Mouse (Mus musculus): Measurements from ENCODE around the gene Zfr2.

Zfr2 gene

DNA sequence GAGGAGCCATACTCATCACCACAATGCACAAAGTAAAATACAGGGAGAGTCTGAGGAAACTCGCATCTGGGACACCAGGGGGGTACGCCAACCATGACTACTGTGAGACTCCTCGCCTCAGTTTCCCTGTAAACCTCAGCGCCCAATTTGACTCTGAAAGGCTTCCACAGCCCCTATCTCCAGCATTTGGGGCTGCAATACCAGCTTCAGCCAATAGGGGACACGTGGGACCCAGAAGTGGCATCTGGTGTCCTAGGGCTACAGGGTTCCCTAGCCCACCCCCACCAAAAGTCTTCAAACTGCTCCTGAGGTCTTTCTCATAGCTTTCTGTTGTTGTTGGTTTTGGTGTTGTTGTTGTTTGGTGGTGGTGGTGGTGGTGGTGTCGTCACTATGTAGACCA is 55.6 kb downstream of the Zfr2 start:
- no peak for DNase-seq

DNA sequence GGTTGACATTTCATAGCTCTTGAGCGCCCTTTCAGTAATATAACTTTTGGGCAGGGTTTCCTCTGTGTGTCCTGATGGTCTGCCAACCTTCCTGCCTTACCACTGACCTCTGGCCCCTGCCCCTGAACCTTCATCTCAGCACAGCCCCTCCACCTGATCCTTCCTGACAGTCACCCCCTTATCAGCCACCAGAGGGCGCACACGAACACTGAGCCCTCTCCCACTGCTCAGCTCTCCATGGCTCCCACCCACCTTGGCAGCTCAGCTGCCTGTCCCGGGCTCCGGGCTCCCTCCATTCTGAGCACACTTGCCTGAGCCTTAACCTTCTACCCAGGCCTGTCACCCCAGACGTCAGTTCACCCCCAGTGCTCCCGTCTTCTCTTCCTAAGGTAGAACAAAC is 56.3 kb downstream of the Zfr2 start:
- DNase-seq = peak; percentile 65 to 72

DNA sequence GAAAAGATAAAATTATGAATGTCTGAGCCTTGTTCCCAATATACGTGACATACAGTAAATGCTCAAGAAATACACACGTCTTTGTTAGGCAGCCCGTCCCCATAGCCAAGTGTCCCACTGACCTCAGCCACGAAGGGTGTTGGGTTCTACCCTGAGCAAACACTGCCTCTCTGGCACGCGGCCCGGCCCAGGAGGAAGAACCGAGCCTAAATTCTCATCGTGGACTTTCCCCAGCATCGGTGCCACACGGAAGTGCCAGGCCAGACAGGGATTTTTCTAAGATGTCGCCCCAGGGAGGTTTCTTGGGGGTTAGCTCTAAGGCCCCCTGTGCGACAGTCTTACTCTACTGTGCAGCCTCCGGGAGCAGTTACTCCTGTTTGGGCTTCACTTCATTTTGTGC is 56.9 kb downstream of the Zfr2 start:
- peak; percentile 79 to 81 for DNase-seq

DNA sequence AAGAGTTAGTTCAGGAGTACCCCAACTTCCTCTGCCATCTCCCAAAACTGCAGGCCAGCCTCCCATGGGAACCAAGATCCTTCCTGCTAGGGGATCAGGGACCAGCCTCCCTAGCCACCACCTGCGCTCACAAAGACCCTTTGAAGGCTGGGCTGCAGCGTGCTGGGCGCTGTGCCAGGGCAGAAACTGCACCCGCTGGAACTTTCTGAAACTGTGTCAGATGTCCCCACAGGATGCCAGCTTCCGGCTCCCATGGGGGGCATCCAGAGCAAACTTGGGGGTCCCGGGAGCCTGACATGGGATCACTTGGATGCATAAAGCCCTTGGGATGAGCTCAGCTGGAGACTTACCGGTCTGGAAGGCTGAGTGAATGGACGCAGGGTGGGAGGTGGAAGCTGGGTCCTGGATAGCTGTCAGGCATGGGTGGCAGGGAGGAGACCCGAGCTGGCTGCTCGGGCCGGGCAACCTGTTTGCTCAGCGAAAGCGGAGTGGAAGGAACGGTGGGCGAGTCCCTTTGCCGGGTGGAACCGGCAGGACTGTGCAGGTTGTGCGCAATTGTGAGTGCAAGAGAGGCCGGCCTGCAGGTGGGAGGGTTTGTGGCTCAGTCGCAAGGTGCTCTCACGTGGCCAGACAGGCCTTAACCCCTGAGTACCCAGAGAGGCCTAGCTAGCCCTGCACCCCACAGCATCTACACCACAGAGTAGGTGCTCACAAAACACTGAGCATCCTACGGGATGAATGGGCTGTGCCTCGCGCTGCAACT is 57.9 kb downstream of the Zfr2 start:
- peak; percentile 74 to 81 for DNase-seq

GRCm38 (mm10) chr10:81291511-81292104 is 58.7 kb downstream of the Zfr2 start, which contains the start of gene Tjp3:
Gene Tjp3, minus strand, starts transcription at chr10:81291581.
- no peak for DNase-seq

GRCm38 (mm10) chr10:81292554-81293333 is 59.8 kb downstream of the Zfr2 start, which contains the start of gene Pip5k1c:
Gene Pip5k1c, plus strand, starts transcription at chr10:81292963.
- DNase-seq = peak; percentile 100

- no peak for DNase-seq
Measured at GRCm38 (mm10) chr10:81293334-81294030, 60.5 kb downstream of the Zfr2 start.

GRCm38 (mm10) chr10:81294442-81294841 is 61.5 kb downstream of the Zfr2 start:
- DNase-seq = no peak

GRCm38 (mm10) chr10:81295185-81295584 is 62.2 kb downstream of the Zfr2 start:
- no peak for DNase-seq

GRCm38 (mm10) chr10:81297246-81297645 is 64.3 kb downstream of the Zfr2 start:
- DNase-seq = no peak

DNA sequence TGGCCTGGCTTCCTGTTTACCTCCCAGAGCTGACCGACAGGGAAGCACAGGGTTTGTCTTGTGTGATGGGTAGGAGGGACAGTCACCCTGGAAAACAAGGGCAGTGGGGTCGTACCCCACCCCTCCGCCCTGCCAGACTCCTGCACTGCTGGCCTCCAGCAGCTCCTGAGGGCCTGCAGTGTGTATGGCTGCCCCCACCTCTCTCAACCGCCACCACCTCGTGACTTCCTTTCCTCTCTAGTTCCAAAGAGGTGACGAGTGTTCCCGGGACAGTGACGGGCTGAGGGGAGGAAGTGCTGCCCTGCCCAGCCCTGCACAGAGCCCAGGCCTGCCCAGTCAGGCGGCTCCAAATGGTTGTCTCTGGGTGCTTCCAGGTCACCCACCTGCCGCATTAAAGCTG is 64.9 kb downstream of the Zfr2 start:
- peak; percentile 85 for DNase-seq

- peak in 1 of 2 experiments; percentile 72 for DNase-seq
Measured at GRCm38 (mm10) chr10:81298369-81299100, 65.6 kb downstream of the Zfr2 start.

DNA sequence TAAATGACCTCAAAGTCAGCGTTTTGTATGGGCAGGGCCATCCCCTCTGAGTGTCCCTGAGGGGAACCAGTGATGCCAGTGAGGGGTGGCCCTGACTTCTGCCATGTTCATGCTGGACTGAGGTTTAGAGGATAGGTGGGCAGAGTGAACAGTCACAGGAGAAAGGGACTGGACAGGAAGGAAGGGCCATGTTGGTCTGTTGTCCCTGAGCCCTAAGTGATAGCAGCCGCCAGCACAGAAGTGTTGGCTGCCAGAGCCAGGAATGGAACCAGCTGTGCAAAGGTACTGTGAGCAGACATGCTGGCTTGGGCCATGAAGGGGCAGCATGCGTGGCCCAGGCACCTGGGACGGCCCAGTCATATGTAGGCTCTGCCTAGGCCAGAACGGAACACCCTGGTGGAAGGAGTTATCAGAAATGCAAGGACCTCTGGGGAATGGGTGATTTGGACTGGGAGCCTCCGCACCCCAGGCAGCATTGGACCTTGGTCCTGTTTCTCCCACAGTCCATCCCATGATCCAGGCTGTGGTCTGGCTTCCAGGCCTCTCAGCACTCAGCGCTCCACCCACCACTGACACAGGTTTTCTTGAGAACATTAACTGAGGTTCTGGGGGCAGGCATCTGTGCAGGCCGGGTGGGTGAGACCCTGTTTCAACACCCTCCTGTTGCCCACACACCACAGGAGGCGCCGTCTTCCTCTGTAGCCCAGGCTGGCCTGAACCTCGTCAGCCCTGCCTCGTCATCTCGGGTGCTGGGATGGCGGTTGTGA is 66.8 kb downstream of the Zfr2 start:
- DNase-seq = no peak

DNA sequence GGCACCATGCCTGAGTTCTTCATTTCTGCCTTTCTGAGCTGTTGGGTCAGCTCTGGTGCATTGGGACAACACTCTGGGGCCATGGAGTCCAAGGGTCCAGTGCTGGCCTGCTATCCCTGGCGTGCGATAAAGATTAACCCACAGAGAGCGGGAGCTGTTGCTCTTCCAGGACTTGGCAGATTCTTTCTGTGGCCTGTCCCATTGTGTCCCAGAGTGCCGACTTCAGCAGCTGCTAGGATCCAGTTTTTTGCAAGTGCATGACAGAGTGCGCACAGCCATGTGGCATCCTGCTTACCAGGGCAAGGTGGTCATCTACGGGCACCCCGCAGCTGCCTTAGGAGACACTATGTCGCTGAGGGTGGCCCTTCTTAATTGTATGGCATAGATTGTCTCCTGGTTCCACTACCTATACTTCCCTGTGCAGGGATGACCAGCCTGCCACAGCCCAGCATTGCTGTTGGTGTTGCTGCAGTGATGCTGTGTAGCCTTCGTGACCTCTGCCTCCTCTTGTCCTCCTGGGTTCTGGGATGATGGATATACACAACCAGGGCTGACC is 67.5 kb downstream of the Zfr2 start:
- no peak for DNase-seq

- DNase-seq = no peak
Measured at GRCm38 (mm10) chr10:81301321-81301720, 68.4 kb downstream of the Zfr2 start.

Measured in lung, adult 18-20 months (tissue).